Mouse (Mus musculus) hindbrain, embryonic 11.5 days (tissue): ENCODE measurements at regions not wholly inside any gene's neighbourhood (a gene's known extent, or its start where the extent isn't known, plus 50 kb on each side); places are given as distances from the start of the nearest gene placed in this dataset.
A peak's percentile ranks its signal among the peaks of the same experiment; 100 is the strongest.

Experiments used
- ATAC-seq: fragments of 200-750 bp; cut with Nextera tagmentation; 2 replicates; pipeline ENCODE4 v1.8.0; 2017; ENCODE audit warnings: mild to moderate bottlenecking, moderate TSS enrichment, moderate library complexity; ENCODE audit not compliant: low FRiP score
- DNase-seq: peaks from one replicate; pipeline ENCODE4 v3.0.0-alpha.2; 2015; ENCODE audit warnings: low spot score
- H3K27ac ChIP-seq: fragments of 300-500 bp; sonication (generic); 2 replicates; pipeline ENCODE4 v1.5.1; 2014; ENCODE audit warnings: mild to moderate bottlenecking, low read depth, low read length
- H3K27me3 ChIP-seq: fragments of 300-500 bp; sonication (generic); 2 replicates; pipeline ENCODE4 v1.6.1; 2014; ENCODE audit warnings: mild to moderate bottlenecking, low read length, moderate library complexity, mixed read lengths; ENCODE audit not compliant: control insufficient read depth, insufficient read depth
- H3K36me3 ChIP-seq: fragments of 300-500 bp; sonication (generic); 2 replicates; pipeline ENCODE4 v1.6.1; 2014; ENCODE audit warnings: mild to moderate bottlenecking, low read length, moderate library complexity, mixed read lengths; ENCODE audit not compliant: control insufficient read depth, insufficient read depth
- H3K4me1 ChIP-seq: fragments of 300-500 bp; sonication (generic); replicated peaks from 2 replicates; pipeline ENCODE4 v1.6.1; 2014; ENCODE audit warnings: low read length, mixed read lengths; ENCODE audit not compliant: control insufficient read depth, insufficient read depth
- H3K4me2 ChIP-seq: fragments of 300-500 bp; sonication (generic); replicated peaks from 2 replicates; pipeline ENCODE4 v1.6.1; 2014; ENCODE audit warnings: mild to moderate bottlenecking, low read depth, low read length
- H3K4me3 ChIP-seq: fragments of 300-500 bp; sonication (generic); 2 replicates; pipeline ENCODE4 v1.5.1; 2014; ENCODE audit warnings: low read depth, low read length
- H3K9ac ChIP-seq: fragments of 300-500 bp; sonication (generic); 2 replicates; pipeline ENCODE4 v1.6.1; 2014; ENCODE audit warnings: low read depth, low read length
- H3K9me3 ChIP-seq: fragments of 300-500 bp; sonication (generic); 2 replicates; pipeline ENCODE4 v1.6.1; 2016; ENCODE audit warnings: low read length; ENCODE audit not compliant: control insufficient read depth
- WGBS: fragments of 180-500 bp; shearing (Covaris S2); extraction: QIAGEN DNeasy Blood & Tissue Kit; methylation state at CpG from one replicate; pipeline ENCODE4 v1.1.7; 2014; 5-methylcytosine and 5-hydroxymethylcytosine counted together

- peaks cover 6% of the 10 kb centered on the region; the same call in 1 of the 2 replicates for H3K4me1 ChIP-seq
- no peaks in the 10 kb centered on the region for H3K27me3 ChIP-seq
- no peak overlapping the region for H3K27ac ChIP-seq
- DNase-seq, result no peak
- no peaks in the 10 kb centered on the region for H3K9me3 ChIP-seq
- H3K4me2 ChIP-seq, result no peak overlapping the region
- no peak overlapping the region for H3K4me3 ChIP-seq
- no peak for ATAC-seq
- WGBS, result 88% methylated on average over 4 of the region's 4 CpGs
- no peak overlapping the region for H3K9ac ChIP-seq
- no peaks in the 10 kb centered on the region for H3K36me3 ChIP-seq
Observed at GRCm38 (mm10) chr3:115635487-115635886, 79.4 kb downstream of the S1pr1 start.

- DNase-seq (no peak), ATAC-seq (no peak)
- H3K9ac ChIP-seq, result no peak overlapping the region
- H3K9me3 ChIP-seq, result no peaks in the 10 kb centered on the region
- no peak overlapping the region for H3K27ac ChIP-seq
- no peaks in the 10 kb centered on the region for H3K27me3 ChIP-seq
- H3K4me1 ChIP-seq, result peaks cover 6% of the 10 kb centered on the region; the same call in 1 of the 2 replicates
- no peaks in the 10 kb centered on the region for H3K36me3 ChIP-seq
- no peak overlapping the region for H3K4me2 ChIP-seq
- no peak overlapping the region for H3K4me3 ChIP-seq
- 94% methylated on average over 5 of the region's 5 CpGs for WGBS
Observed at GRCm38 (mm10) chr3:115635081-115635480, 79.8 kb downstream of the S1pr1 start.

GRCm38 (mm10) chr3:115632417-115632743 is 82.5 kb downstream of the S1pr1 start:
- Histone ChIP-seq H3K4me1 (peaks cover 6% of the 10 kb centered on the region; the same call in 1 of the 2 replicates), H3K27ac (peak overlapping the region; percentile 66), H3K36me3 (no peaks in the 10 kb centered on the region), H3K9ac (no peak overlapping the region), H3K9me3 (no peaks in the 10 kb centered on the region), H3K4me3 (no peak overlapping the region), H3K4me2 (no peak overlapping the region), H3K27me3 (no peaks in the 10 kb centered on the region)
- DNase-seq (no peak), ATAC-seq (peak; percentile 69)
- 55% methylated on average over 4 of the region's 4 CpGs for WGBS

GRCm38 (mm10) chr3:115631573-115632416 is 83.1 kb downstream of the S1pr1 start:
- peak; percentile 88 for ATAC-seq
- Histone ChIP-seq H3K9ac (no peak overlapping the region), H3K36me3 (no peaks in the 10 kb centered on the region), H3K9me3 (no peaks in the 10 kb centered on the region), H3K27me3 (no peaks in the 10 kb centered on the region), H3K4me2 (no peak overlapping the region), H3K4me3 (no peak overlapping the region), H3K4me1 (peaks cover 6% of the 10 kb centered on the region; the same call in 1 of the 2 replicates), H3K27ac (peak overlapping the region; percentile 66)
- 59% methylated on average over 17 of the region's 17 CpGs for WGBS
- peak; percentile 67 for DNase-seq

- no peak overlapping the region for H3K4me2 ChIP-seq
- 95% methylated on average over 3 of the region's 3 CpGs for WGBS
- H3K9ac ChIP-seq, result no peak overlapping the region
- H3K9me3 ChIP-seq, result no peaks in the 10 kb centered on the region
- no peak overlapping the region for H3K27ac ChIP-seq
- H3K27me3 ChIP-seq, result no peaks in the 10 kb centered on the region
- H3K4me3 ChIP-seq, result no peak overlapping the region
- H3K36me3 ChIP-seq, result no peaks in the 10 kb centered on the region
- no peaks in the 10 kb centered on the region for H3K4me1 ChIP-seq
- no peak for ATAC-seq
- DNase-seq, result no peak
Observed at GRCm38 (mm10) chr3:115622920-115623319, 92.0 kb downstream of the S1pr1 start.

GRCm38 (mm10) chr3:115622300-115622699 is 92.6 kb downstream of the S1pr1 start:
- Histone ChIP-seq H3K36me3 (no peaks in the 10 kb centered on the region), H3K4me3 (no peak overlapping the region), H3K9ac (no peak overlapping the region), H3K9me3 (no peaks in the 10 kb centered on the region), H3K27ac (no peak overlapping the region), H3K4me1 (no peaks in the 10 kb centered on the region), H3K27me3 (no peaks in the 10 kb centered on the region), H3K4me2 (no peak overlapping the region)
- 86% methylated on average over 2 of the region's 2 CpGs for WGBS
- ATAC-seq, result no peak
- no peak for DNase-seq

- 92% methylated on average over 3 of the region's 3 CpGs for WGBS
- H3K27ac ChIP-seq, result no peak overlapping the region
- H3K4me1 ChIP-seq, result no peaks in the 10 kb centered on the region
- no peaks in the 10 kb centered on the region for H3K36me3 ChIP-seq
- H3K9ac ChIP-seq, result no peak overlapping the region
- H3K4me2 ChIP-seq, result no peak overlapping the region
- H3K9me3 ChIP-seq, result no peaks in the 10 kb centered on the region
- ATAC-seq, result no peak
- H3K27me3 ChIP-seq, result no peaks in the 10 kb centered on the region
- no peak for DNase-seq
- H3K4me3 ChIP-seq, result no peak overlapping the region
Observed at GRCm38 (mm10) chr3:115619970-115620369, 94.9 kb downstream of the S1pr1 start.

- WGBS, result 24% methylated on average over 7 of the region's 7 CpGs
- no peak overlapping the region for H3K9ac ChIP-seq
Observed at GRCm38 (mm10) chr3:115615994-115616598, 98.8 kb downstream of the S1pr1 start.

GRCm38 (mm10) chr3:115612859-115613258 is 102.0 kb downstream of the S1pr1 start:
- Histone ChIP-seq H3K36me3 (no peaks in the 10 kb centered on the region), H3K4me1 (no peaks in the 10 kb centered on the region), H3K4me2 (no peak overlapping the region), H3K9ac (no peak overlapping the region), H3K27ac (no peak overlapping the region), H3K4me3 (no peak overlapping the region), H3K27me3 (no peaks in the 10 kb centered on the region), H3K9me3 (no peaks in the 10 kb centered on the region)
- DNase-seq (no peak), ATAC-seq (no peak)
- WGBS, result 86% methylated on average over 6 of the region's 6 CpGs

More at GRCm38 (mm10) chr3:115615994-115616598, 98.8 kb downstream of the S1pr1 start:
- Histone ChIP-seq H3K27ac (no peak overlapping the region), H3K4me1 (no peaks in the 10 kb centered on the region), H3K4me2 (no peak overlapping the region), H3K27me3 (no peaks in the 10 kb centered on the region), H3K4me3 (no peak overlapping the region), H3K36me3 (no peaks in the 10 kb centered on the region), H3K9me3 (no peaks in the 10 kb centered on the region)
- ATAC-seq (peak; percentile 76), DNase-seq (peak; percentile 64)
